ENCODE assay signal across 14 mouse cellular contexts in genomic region chr5:77244331-77244987, GRCm38 (mm10). TPM values are rescaled to one million over a fixed set of nuclear protein-coding genes. Genes with fewer than 3 reads are reported as not detected.
A peak's percentile ranks its signal among the peaks of the same experiment; 100 is the strongest.
DNase-seq lines count a peak whose midpoint lies in the region; ATAC-seq and TF ChIP-seq lines count a peak whose summit lies in the region.
"Had no signal": no experiment of that assay in that cellular context is flagged by ENCODE, and none has a peak within 500 bp of the region (broad histone marks: within the 10 kb centered on the region; RNA-seq: fewer than 3 reads in every experiment).

No protein-coding gene starts in this region.

- no peak for TF ChIP-seq CTCF in CH12.LX (conservative IDR thresholded peaks at IDR 0.05 in 1 of 2, IDR thresholded peaks at IDR 0.05 in 1 of 2; ENCODE audit: low read depth in 2 of 2, low read length in 2 of 2)
- TF ChIP-seq CTCF in lung, postnatal 0 days (IDR thresholded peaks at IDR 0.05), result no peak

- dilution Hi-C loops in CH12.LX (cut with MboI; ENCODE audit: extremely low pct_ligation_motif_present, extremely low pct_unique_long_range_greater_than_20kb, low sequenced_read_pairs), result no loop called here

- H3K4me3 ChIP-seq in hindbrain, embryonic 11.5 days (ENCODE audit: low read depth, low read length), result no peak overlapping the region
- H3K4me3 ChIP-seq in hindbrain, embryonic 10.5 days, result no peak overlapping the region
- H3K4me3 ChIP-seq in CH12.LX (replicated peaks in 1 of 3; ENCODE audit: low read depth in 2 of 3, low read length in 2 of 3, poor library complexity in 1 of 3), result no peak overlapping the region
- no peak overlapping the region for H3K4me3 ChIP-seq in forebrain, embryonic 12.5 days (replicated peaks)
- no peak overlapping the region for H3K4me3 ChIP-seq in lung, postnatal 0 days (ENCODE audit: low read depth, low read length)
- H3K4me3 ChIP-seq: liver, embryonic 12.5 days had no signal

- H3K4me1 ChIP-seq in hindbrain, embryonic 11.5 days (replicated peaks; ENCODE audit: control insufficient read depth, insufficient read depth, low read length), result no peaks in the 10 kb centered on the region
- peaks cover 28% of the 10 kb centered on the region for H3K4me1 ChIP-seq in hindbrain, embryonic 10.5 days (replicated peaks)
- H3K4me1 ChIP-seq in CH12.LX (ENCODE audit: control insufficient read depth in 1 of 2, insufficient read depth in 2 of 2), result peaks cover 3 to 33% of the 10 kb centered on the region in 2 experiments; a peak in 2 of 4 replicates
- peaks cover 12% of the 10 kb centered on the region for H3K4me1 ChIP-seq in forebrain, embryonic 12.5 days
- H3K4me1 ChIP-seq in lung, postnatal 0 days (ENCODE audit: insufficient read depth, low read depth, low read length), result peaks cover 3% of the 10 kb centered on the region; the same call in 1 of the 2 replicates

- 0 out of 2 replicates have a peak, but pooled peaks have one; percentile 18 for TF ChIP-seq EP300 in CH12.LX (IDR thresholded peaks at IDR 0.05; ENCODE audit: low read length)
- TF ChIP-seq EP300 in lung, postnatal 0 days (IDR thresholded peaks at IDR 0.05), result no peak

- no peaks in the 10 kb centered on the region for H3K79me2 ChIP-seq in CH12.LX (replicated peaks; ENCODE audit: control insufficient read depth, extremely low read depth, insufficient read depth, poor library complexity, severe bottlenecking)

- H3K36me3 ChIP-seq in hindbrain, embryonic 11.5 days (ENCODE audit: control insufficient read depth, insufficient read depth, low read length), result no peaks in the 10 kb centered on the region
- H3K36me3 ChIP-seq in hindbrain, embryonic 10.5 days, result no peaks in the 10 kb centered on the region
- H3K36me3 ChIP-seq in CH12.LX (replicated peaks in 1 of 2; ENCODE audit: control insufficient read depth in 1 of 2, insufficient read depth in 1 of 2, low read length in 1 of 2), result no peaks in the 10 kb centered on the region
- no peaks in the 10 kb centered on the region for H3K36me3 ChIP-seq in forebrain, embryonic 12.5 days (replicated peaks)
- no peaks in the 10 kb centered on the region for H3K36me3 ChIP-seq in lung, postnatal 0 days (ENCODE audit: insufficient read depth, low read length)
- H3K36me3 ChIP-seq: heart, embryonic 15.5 days; liver, embryonic 12.5 days had no signal

- no peak for TF ChIP-seq POLR2A in CH12.LX (IDR thresholded peaks at IDR 0.05; ENCODE audit: low read depth, low read length)

- peak; percentile 45; the same call in 1 of the 2 replicates for ATAC-seq in hindbrain, embryonic 11.5 days (ENCODE audit: low FRiP score)
- ATAC-seq in forebrain, embryonic 12.5 days (ENCODE audit: low FRiP score), result peak; percentile 61; the same call in 1 of the 2 replicates
- ATAC-seq in erythroblast, adult 5-6 weeks (replicated peaks; ENCODE audit: low FRiP score, poor library complexity, severe bottlenecking), result no peak
- no peak for ATAC-seq in lung, postnatal 0 days
- ATAC-seq: liver, embryonic 12.5 days had no signal

- 39% methylated on average over 8 of the region's 8 CpGs for WGBS in hindbrain, embryonic 11.5 days
- WGBS in hindbrain, embryonic 10.5 days, result 47% methylated on average over 8 of the region's 8 CpGs
- WGBS in forebrain, embryonic 12.5 days, result 44% methylated on average over 8 of the region's 8 CpGs
- WGBS in lung, postnatal 0 days, result 60% methylated on average over 8 of the region's 8 CpGs

- DNase-seq in hindbrain, embryonic 11.5 days (ENCODE audit: low spot score), result peak; percentile 30
- no peak for DNase-seq in hindbrain, embryonic 10.5 days (ENCODE audit: low spot score)
- DNase-seq in CH12.LX (ENCODE audit: extremely low read depth), result peak; percentile 35
- DNase-seq in layer of hippocampus, postnatal 36 days, result peak; percentile 9 to 19
- no peak for DNase-seq in urinary bladder, postnatal 10 days (ENCODE audit: low spot score)
- no peak for DNase-seq in lung, postnatal 0 days (ENCODE audit: low spot score)
- DNase-seq: cerebellum, adult 11 months; kidney, postnatal 14 days had no signal

- in situ Hi-C loops in CH12.LX (cut with MboI; ENCODE audit: low pct_ligation_motif_present, low pct_unique_long_range_greater_than_20kb, low sequenced_read_pairs), result no loop called here

- no peak overlapping the region for H3K27ac ChIP-seq in hindbrain, embryonic 11.5 days (ENCODE audit: low read depth, low read length)
- H3K27ac ChIP-seq in hindbrain, embryonic 10.5 days, result no peak overlapping the region
- no peak overlapping the region for H3K27ac ChIP-seq in CH12.LX (ENCODE audit: insufficient read depth, low read depth)
- no peak overlapping the region for H3K27ac ChIP-seq in forebrain, embryonic 12.5 days
- no peak overlapping the region for H3K27ac ChIP-seq in lung, postnatal 0 days (ENCODE audit: low read length)
- H3K27ac ChIP-seq: heart, embryonic 15.5 days; liver, embryonic 12.5 days had no signal

- no peak overlapping the region for H3K9ac ChIP-seq in hindbrain, embryonic 11.5 days (ENCODE audit: low read depth, low read length)
- H3K9ac ChIP-seq in CH12.LX (ENCODE audit: insufficient read depth, low read depth), result peak overlapping the region; percentile 13; the same call in 1 of the 2 replicates
- no peak overlapping the region for H3K9ac ChIP-seq in forebrain, embryonic 12.5 days
- H3K9ac ChIP-seq in lung, postnatal 0 days (replicated peaks; ENCODE audit: low read depth), result no peak overlapping the region
- H3K9ac ChIP-seq: heart, embryonic 15.5 days; liver, embryonic 12.5 days had no signal

- no peaks in the 10 kb centered on the region for H3K9me3 ChIP-seq in hindbrain, embryonic 11.5 days (ENCODE audit: control insufficient read depth, low read length)
- H3K9me3 ChIP-seq in hindbrain, embryonic 10.5 days, result no peaks in the 10 kb centered on the region
- no peaks in the 10 kb centered on the region for H3K9me3 ChIP-seq in CH12.LX (replicated peaks; ENCODE audit: low read length)
- no peaks in the 10 kb centered on the region for H3K9me3 ChIP-seq in forebrain, embryonic 12.5 days
- no peaks in the 10 kb centered on the region for H3K9me3 ChIP-seq in lung, postnatal 0 days (ENCODE audit: low read length)
- H3K9me3 ChIP-seq: heart, embryonic 15.5 days; liver, embryonic 12.5 days had no signal

- no peak overlapping the region for H3K4me2 ChIP-seq in hindbrain, embryonic 11.5 days (replicated peaks; ENCODE audit: low read depth, low read length)
- H3K4me2 ChIP-seq in CH12.LX (ENCODE audit: insufficient read depth, low read depth, poor library complexity, severe bottlenecking), result peak overlapping the region; percentile 99
- H3K4me2 ChIP-seq in forebrain, embryonic 12.5 days, result no peak overlapping the region
- no peak overlapping the region for H3K4me2 ChIP-seq in lung, postnatal 0 days (replicated peaks; ENCODE audit: low read depth, low read length)

- TF ChIP-seq RAD21 in CH12.LX (IDR thresholded peaks at IDR 0.05; ENCODE audit: low read depth, low read length), result no peak

- no peaks in the 10 kb centered on the region for H3K27me3 ChIP-seq in hindbrain, embryonic 11.5 days (ENCODE audit: control insufficient read depth, insufficient read depth, low read length)
- no peaks in the 10 kb centered on the region for H3K27me3 ChIP-seq in hindbrain, embryonic 10.5 days (ENCODE audit: insufficient read depth, poor library complexity, severe bottlenecking)
- no peaks in the 10 kb centered on the region for H3K27me3 ChIP-seq in CH12.LX (replicated peaks)
- H3K27me3 ChIP-seq in forebrain, embryonic 12.5 days, result no peaks in the 10 kb centered on the region
- no peaks in the 10 kb centered on the region for H3K27me3 ChIP-seq in lung, postnatal 0 days (replicated peaks; ENCODE audit: insufficient read depth, low read length)
- H3K27me3 ChIP-seq: heart, embryonic 15.5 days; liver, embryonic 12.5 days had no signal

TF ChIP-seq in CH12.LX, 34 proteins besides CTCF, POLR2A, EP300 and RAD21:
- TF ChIP-seq BHLHE40 (IDR thresholded peaks at IDR 0.05; ENCODE audit: low read depth, low read length), result peak; percentile 66
- TF ChIP-seq ETS1 (conservative IDR thresholded peaks at IDR 0.05; ENCODE audit: low read depth, low read length), result no peak; the same call in 1 of the 2 replicates

RNA-seq across cellular contexts. Expression of gene Rest, which starts 20.8 kb away (rescaled TPM):
- polyA plus RNA-seq in hindbrain, embryonic 11.5 days (2014; fragmentation: Nextera tagmentation; extraction: Ambion mirVana), result 23.8 and 24.5 TPM in 2 replicates
- 17.1 and 22.8 TPM in 2 replicates for polyA plus RNA-seq in hindbrain, embryonic 10.5 days (2016; fragmentation: Nextera tagmentation; extraction: Ambion mirVana)
- 15.4 and 15.9 TPM in 2 replicates for total RNA-seq in CH12.LX (2012; rRNA removed)
- total RNA-seq in CH12.LX (2014; rRNA removed), result 16.5 and 16.8 TPM in 2 replicates
- polyA plus RNA-seq in CH12.LX (2012; ENCODE audit: insufficient read length, low read depth), result 7.4 and 7.8 TPM in 2 replicates
- polyA plus RNA-seq in forebrain, embryonic 12.5 days (2016; fragmentation: Nextera tagmentation; extraction: Ambion mirVana), result 19.7 and 22.2 TPM in 2 replicates
- 1 to 10 TPM; 4.1 to 4.4 TPM for total RNA-seq in layer of hippocampus, postnatal 36 days (2021)
- 8.4 and 10.8 TPM in 2 replicates for total RNA-seq in erythroblast, adult 5-6 weeks (2015; ENCODE audit: low replicate concordance)
- 8.5 and 12.5 TPM in 2 replicates for total RNA-seq in erythroblast, adult 5-6 weeks (2017; ENCODE audit: low replicate concordance)
- polyA plus RNA-seq in lung, postnatal 0 days (2015; fragmentation: Nextera tagmentation; extraction: Ambion mirVana), result 20.4 and 23.5 TPM in 2 replicates

RNA-seq across cellular contexts. Expression of gene Spink2, which starts 33.2 kb away (rescaled TPM):
- 0.77 and 2.5 TPM in 2 replicates for polyA plus RNA-seq in hindbrain, embryonic 11.5 days (2014; fragmentation: Nextera tagmentation; extraction: Ambion mirVana)
- 0.50 and 0.52 TPM in 2 replicates for polyA plus RNA-seq in hindbrain, embryonic 10.5 days (2016; fragmentation: Nextera tagmentation; extraction: Ambion mirVana)
- total RNA-seq in CH12.LX (2012; rRNA removed) (0.42 and 0.55 TPM in 2 replicates), CH12.LX (2014; rRNA removed) (not detected in 2 replicates)
- polyA plus RNA-seq in CH12.LX (2012; ENCODE audit: insufficient read length, low read depth), result 0.67 and 1.3 TPM in 2 replicates
- polyA plus RNA-seq in forebrain, embryonic 12.5 days (2016; fragmentation: Nextera tagmentation; extraction: Ambion mirVana), result 0.73 and 0.75 TPM in 2 replicates
- total RNA-seq in layer of hippocampus, postnatal 36 days (2021), result not detected
- total RNA-seq in erythroblast, adult 5-6 weeks (2015; ENCODE audit: low replicate concordance), result not detected in 2 replicates
- total RNA-seq in erythroblast, adult 5-6 weeks (2017; ENCODE audit: low replicate concordance), result not detected in 2 replicates
- 5.2 and 8.5 TPM in 2 replicates for polyA plus RNA-seq in lung, postnatal 0 days (2015; fragmentation: Nextera tagmentation; extraction: Ambion mirVana)
- total RNA-seq: monocyte, adult 5-6 weeks had no signal
- polyA plus RNA-seq: liver, embryonic 12.5 days; small intestine, adult 2 months had no signal

Comparison
In these comparisons a context has a peak if more than half of its experiments do, and no peak if none do; other contexts are left out.
1. DNase-seq: peak in hindbrain, embryonic 11.5 days (single experiment), CH12.LX (single experiment) and layer of hippocampus, postnatal 36 days (2 of 2); none in hindbrain, embryonic 10.5 days (single experiment), urinary bladder, postnatal 10 days (single experiment) and lung, postnatal 0 days (single experiment).
2. ATAC-seq: peak in hindbrain, embryonic 11.5 days (single experiment) and forebrain, embryonic 12.5 days (single experiment); none in erythroblast, adult 5-6 weeks (single experiment) and lung, postnatal 0 days (single experiment).